Mouse (Mus musculus) heart, adult 2 months (tissue): ENCODE data around the gene Ola1. TPM values are rescaled to one million over a fixed set of nuclear protein-coding genes. Genes with fewer than 3 reads are reported as not detected.
A peak's percentile ranks its signal among the peaks of the same experiment; 100 is the strongest.

ENCODE experiments used
- DNase-seq, 2 experiments: peaks; one replicate each; pipeline ENCODE4 v3.0.0; 2021
- H3K27ac ChIP-seq: fragments of 200-600 bp; 2 replicates; pipeline ENCODE4 v1.8.1; 2022
- H3K27me3 ChIP-seq: fragments of 200-500 bp; 2 replicates; pipeline ENCODE4 v1.6.1; 2012; ENCODE audit warnings: mild to moderate bottlenecking, low read length, inconsistent platforms, mixed read lengths; ENCODE audit not compliant: control insufficient read depth, insufficient read depth
- H3K36me3 ChIP-seq: fragments of 200-500 bp; 2 replicates; pipeline ENCODE4 v1.6.1; 2012; ENCODE audit warnings: low read length, inconsistent platforms; ENCODE audit not compliant: control insufficient read depth, insufficient read depth
- H3K4me1 ChIP-seq: fragments of 200-500 bp; 2 replicates; pipeline ENCODE4 v1.6.1; 2011; ENCODE audit warnings: low read length; ENCODE audit not compliant: control insufficient read depth, insufficient read depth
- H3K4me3 ChIP-seq: fragments of 200-600 bp; 2 replicates; pipeline ENCODE4 v1.8.1; 2022
- H3K79me2 ChIP-seq: fragments of 200-500 bp; replicated peaks from 2 replicates; pipeline ENCODE4 v1.6.1; 2012; ENCODE audit warnings: mild to moderate bottlenecking, inconsistent platforms, low read length, moderate library complexity, mixed read lengths; ENCODE audit not compliant: control insufficient read depth, insufficient read depth
- H3K9ac ChIP-seq: fragments of 200-500 bp; 2 replicates; pipeline ENCODE4 v1.6.1; 2012; ENCODE audit warnings: low read depth, mild to moderate bottlenecking, control low read depth, inconsistent platforms, low read length, mixed read lengths
- CTCF ChIP-seq: fragments of 200-600 bp; IDR thresholded peaks from 2 replicates; pipeline ENCODE4 v1.8.1; 2022; ENCODE audit warnings: antibody characterized with exemption, mild to moderate bottlenecking, moderate library complexity
- EP300 ChIP-seq: fragments of 200-500 bp; IDR thresholded peaks from 2 replicates; pipeline ENCODE4 v1.6.1; 2011; ENCODE audit warnings: low read depth, low read length, control low read depth; ENCODE audit not compliant: insufficient read depth
- POLR2A ChIP-seq: fragments of 200-500 bp; IDR thresholded peaks from 2 replicates; pipeline ENCODE4 v1.6.1; 2011; ENCODE audit warnings: mild to moderate bottlenecking, low read depth, low read length, control low read depth; ENCODE audit not compliant: insufficient read depth
- WGBS: fragments of 180-500 bp; shearing (Covaris S2); methylation state at CpG from one replicate; pipeline ENCODE4 v1.1.7; 2018; 5-methylcytosine and 5-hydroxymethylcytosine counted together
- intact Hi-C: fragments of 180-260 bp; cut with DNase I; formaldehyde crosslinking; loops from one replicate; pipeline ENCODE4 v1.15.1; 2025
- polyA plus RNA-seq: library from polyadenylated mRNA; depleted of rRNA; stranded (reverse); fragments of >200 nt; gene quantifications from 2 replicates; pipeline ENCODE4 v1.2.3, GENCODE M21; 2012
- total RNA-seq, 2 experiments: library from RNA; stranded (reverse); gene quantifications; 2 replicates each; pipeline ENCODE4 v1.2.3; 2021

Gene Ola1
- total and polyA plus RNA-seq, 3 experiments: 6.9 to 39.0 (median 37.8) TPM

DNA sequence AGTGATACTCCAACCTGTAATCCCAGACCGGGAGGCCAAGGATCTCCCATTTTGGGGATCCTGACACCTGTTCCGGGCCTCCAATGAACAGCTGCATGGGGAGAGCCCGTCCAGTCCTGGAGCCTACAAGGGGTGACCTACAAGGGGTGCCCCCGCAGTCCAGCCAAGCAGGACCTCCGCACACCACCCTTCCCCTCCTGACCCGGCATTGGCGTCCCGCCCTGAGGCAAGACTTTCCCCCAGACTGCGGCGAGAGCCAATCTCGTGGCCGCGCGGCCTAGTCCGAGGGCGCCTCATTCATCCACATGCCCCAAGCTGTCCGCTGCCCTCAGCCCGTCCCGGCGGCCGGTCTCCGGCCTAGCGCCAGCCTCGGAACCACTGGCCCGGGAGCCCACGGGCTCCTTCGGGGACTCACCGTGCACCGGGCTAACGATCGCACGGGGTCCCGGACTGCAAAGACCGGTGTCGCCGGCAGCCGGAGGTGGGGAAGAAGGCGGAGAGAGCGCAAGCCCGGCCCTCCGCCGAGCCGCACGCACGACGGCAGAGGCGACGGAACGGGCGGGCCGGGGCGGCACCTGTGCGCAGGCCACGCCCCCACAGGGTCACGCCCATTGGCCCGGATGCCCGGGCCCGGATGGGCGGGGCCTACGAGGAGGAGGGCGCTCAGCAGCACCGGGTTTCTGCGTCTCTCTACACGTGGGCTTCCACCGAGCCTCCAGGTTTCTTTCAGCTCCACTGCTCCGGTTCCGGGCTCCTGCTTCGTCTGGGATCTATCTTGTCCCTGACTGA, 4.7 kb downstream of the Ola1 start:
- H3K9ac ChIP-seq: peak overlapping the region; percentile 80
- intact Hi-C loops: loop anchor here (2.0 to 5.0 kb wide), 2 partner anchors 65 to 173 kb away; partner anchors contain the start of gene Gpr155

DNA sequence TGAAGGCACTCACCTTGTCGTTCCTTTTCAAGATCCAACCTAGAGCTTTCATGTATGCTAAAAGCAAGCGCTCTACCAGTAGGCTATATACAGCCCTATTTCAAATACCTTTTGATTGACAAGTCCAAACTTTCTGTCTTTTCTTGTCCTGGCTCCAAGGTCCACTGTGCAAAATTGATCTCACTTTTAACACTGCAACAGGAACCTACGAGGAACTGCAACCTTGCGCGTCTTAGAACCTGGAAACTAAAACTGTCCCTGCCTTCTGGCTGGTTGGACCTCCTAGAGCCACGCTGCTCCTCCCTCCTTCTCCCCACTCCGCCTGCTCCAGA, 5.2 kb downstream of the Ola1 start:
- H3K27ac ChIP-seq: no peak overlapping the region
- TF ChIP-seq POLR2A (no peak), EP300 (no peak), CTCF (no peak)
- H3K36me3 ChIP-seq: no peaks in the 10 kb centered on the region
- no peaks in the 10 kb centered on the region for H3K27me3 ChIP-seq
- H3K4me3 ChIP-seq: peak overlapping the region; percentile 71
- H3K79me2 ChIP-seq: no peaks in the 10 kb centered on the region; the same call in 1 of the 2 replicates
- WGBS: 26% methylated on average over 7 of the region's 7 CpGs
- intact Hi-C loops: loop anchor here (5.0 kb wide), 1 partner anchor 174 kb away; the partner anchor contains the start of gene Gpr155
- H3K9ac ChIP-seq: peak overlapping the region; percentile 80
- H3K4me1 ChIP-seq: peaks cover 4% of the 10 kb centered on the region
- no peak for DNase-seq

More for the DNA sequence above, 4.7 kb downstream of the Ola1 start:
- Histone ChIP-seq H3K79me2 (no peaks in the 10 kb centered on the region; the same call in 1 of the 2 replicates), H3K27me3 (no peaks in the 10 kb centered on the region), H3K36me3 (no peaks in the 10 kb centered on the region), H3K4me3 (peak overlapping the region; percentile 71), H3K27ac (peak overlapping the region; percentile 51), H3K4me1 (peaks cover 4% of the 10 kb centered on the region)
- peak; percentile 97 for DNase-seq
- TF ChIP-seq EP300: no peak
- TF ChIP-seq CTCF: no peak
- TF ChIP-seq POLR2A: no peak
- WGBS: under 1% methylated on average over 67 of the region's 68 CpGs

DNA sequence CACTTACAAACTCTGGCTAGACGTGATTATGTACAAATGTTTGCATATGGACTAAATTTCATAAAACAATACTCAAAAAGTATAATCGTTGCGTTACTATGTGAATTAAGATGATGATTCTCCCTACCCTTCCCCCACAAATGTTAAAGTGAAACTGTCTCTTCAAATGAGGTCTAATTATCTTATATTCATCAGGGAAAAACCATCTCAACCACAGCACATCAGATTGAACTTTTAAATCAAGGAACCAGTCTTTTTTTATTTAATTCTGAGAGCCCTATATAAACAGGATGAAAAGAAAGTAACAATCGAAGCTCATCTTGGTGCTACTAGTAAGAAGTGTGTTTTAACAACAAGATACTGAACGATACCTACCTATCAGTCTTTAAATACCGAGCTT, 14.4 kb downstream of the Ola1 start:
- no peak overlapping the region for H3K27ac ChIP-seq
- H3K27me3 ChIP-seq: no peaks in the 10 kb centered on the region
- H3K4me3 ChIP-seq: no peak overlapping the region
- no peaks in the 10 kb centered on the region for H3K4me1 ChIP-seq
- H3K36me3 ChIP-seq: no peaks in the 10 kb centered on the region; the same call in 1 of the 2 replicates
- no peaks in the 10 kb centered on the region for H3K79me2 ChIP-seq
- WGBS: 82% methylated on average over 6 of the region's 6 CpGs
- intact Hi-C loops: no loop called here
- TF ChIP-seq CTCF (no peak), POLR2A (no peak), EP300 (no peak)
- no peak overlapping the region for H3K9ac ChIP-seq
- DNase-seq: no peak

DNA sequence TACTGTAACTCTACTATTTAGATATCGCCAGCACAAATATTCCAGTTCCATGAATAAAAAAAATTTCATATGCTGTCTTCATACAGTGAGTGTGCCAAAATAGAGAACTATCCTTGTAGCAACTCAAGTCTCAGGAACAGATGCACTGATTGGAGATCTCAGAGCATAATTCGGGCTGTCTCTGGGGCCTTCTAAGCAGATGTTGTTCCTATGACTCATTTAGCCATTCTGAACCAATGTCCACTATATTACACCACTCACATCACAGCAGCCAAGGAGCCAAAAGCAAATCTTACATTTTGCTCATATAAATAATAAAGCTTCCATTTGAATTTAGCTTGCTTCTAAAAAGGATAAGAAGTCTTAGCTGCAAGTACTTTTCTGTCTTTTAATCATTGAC, 30.2 kb downstream of the Ola1 start:
- intact Hi-C loops: no loop called here
- H3K27ac ChIP-seq: no peak overlapping the region
- 75% methylated on average over 2 of the region's 2 CpGs for whole genome bisulfite sequencing
- no peaks in the 10 kb centered on the region for H3K4me1 ChIP-seq
- H3K79me2 ChIP-seq: no peaks in the 10 kb centered on the region
- TF ChIP-seq EP300 (no peak), CTCF (no peak)
- no peaks in the 10 kb centered on the region for H3K36me3 ChIP-seq
- H3K27me3 ChIP-seq: no peaks in the 10 kb centered on the region
- no peak for DNase-seq
- H3K4me3 ChIP-seq: no peak overlapping the region
- no peak overlapping the region for H3K9ac ChIP-seq

DNA sequence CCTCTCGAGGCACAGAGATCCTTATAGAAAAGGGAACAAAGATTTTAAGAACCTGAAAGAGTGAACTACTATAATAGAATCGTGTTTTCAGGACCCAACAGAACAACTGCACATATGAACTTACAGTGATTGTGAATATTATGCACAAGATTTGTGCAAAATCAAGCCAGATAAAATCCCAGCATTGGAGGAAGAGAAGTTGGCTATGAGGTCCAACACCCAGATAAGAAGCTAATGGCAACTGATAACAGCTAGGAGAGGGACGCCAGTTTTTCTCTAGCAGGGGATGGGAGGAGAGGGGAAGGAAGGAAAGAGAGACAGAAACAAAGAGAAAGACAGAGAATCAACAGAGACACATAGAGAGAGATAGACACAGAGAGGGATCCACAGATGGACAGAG, 33.5 kb downstream of the Ola1 start:
- 69% methylated on average over 3 of the region's 3 CpGs for WGBS
- Histone ChIP-seq H3K9ac (no peak overlapping the region), H3K4me3 (no peak overlapping the region), H3K36me3 (no peaks in the 10 kb centered on the region), H3K79me2 (no peaks in the 10 kb centered on the region), H3K27me3 (no peaks in the 10 kb centered on the region), H3K27ac (no peak overlapping the region), H3K4me1 (no peaks in the 10 kb centered on the region)
- no peak for DNase-seq
- TF ChIP-seq EP300 (no peak), POLR2A (no peak), CTCF (no peak)
- intact Hi-C loops: no loop called here

DNA sequence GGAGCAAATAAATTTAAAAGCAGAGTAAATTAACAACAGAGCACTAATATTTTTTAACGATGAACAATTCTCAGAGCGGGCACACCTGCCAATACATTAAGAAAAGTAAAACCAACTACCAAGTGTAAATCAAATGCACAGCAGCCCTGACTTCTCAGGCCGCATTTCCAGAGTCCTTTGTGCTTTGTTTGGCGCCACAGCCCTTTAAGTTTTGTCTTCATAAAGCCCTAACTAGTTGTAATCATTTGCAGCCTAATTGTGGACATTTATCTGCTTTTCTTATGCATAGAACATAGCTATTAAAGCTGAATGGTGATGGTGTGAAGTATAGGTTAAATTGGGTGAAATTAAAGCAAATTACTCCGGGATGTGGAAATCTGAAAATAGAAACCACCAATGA, 49.2 kb downstream of the Ola1 start:
- TF ChIP-seq CTCF: no peak
- no peak for TF ChIP-seq EP300
- TF ChIP-seq POLR2A: no peak

More for the DNA sequence above, 49.2 kb downstream of the Ola1 start:
- Histone ChIP-seq H3K27ac (no peak overlapping the region), H3K36me3 (no peaks in the 10 kb centered on the region), H3K4me1 (no peaks in the 10 kb centered on the region), H3K79me2 (no peaks in the 10 kb centered on the region), H3K4me3 (no peak overlapping the region), H3K27me3 (no peaks in the 10 kb centered on the region), H3K9ac (no peak overlapping the region)
- 97% methylated on average over 5 of the region's 5 CpGs for WGBS
- no peak for DNase-seq
- intact Hi-C loops: loop anchor here (5.0 kb wide), 3 partner anchors 233 to 652 kb away; no protein-coding TSS in a partner anchor
